Mouse (Mus musculus) layer of hippocampus, postnatal 10 days (tissue): Measurements from ENCODE around the gene Lgi2. TPM values are rescaled to one million over a fixed set of nuclear protein-coding genes. Genes with fewer than 3 reads are reported as not detected.

ENCODE experiments used
- DNase-seq, 2 experiments: peaks; one replicate each; pipeline ENCODE4 v3.0.0; 2021; ENCODE audit warnings: low spot score in 2 of 2
- total RNA-seq, 2 experiments: library from RNA; stranded (reverse); gene quantifications; 2 replicates each; pipeline ENCODE4 v1.2.3; 2021

The Lgi2 gene
- total RNA-seq, 2 experiments from 2014 or later: 36.2 to 40.3 TPM

GRCm38 (mm10) chr5:52539483-52539882, 26.8 kb downstream of the Lgi2 start:
- no peak for DNase-seq

DNA sequence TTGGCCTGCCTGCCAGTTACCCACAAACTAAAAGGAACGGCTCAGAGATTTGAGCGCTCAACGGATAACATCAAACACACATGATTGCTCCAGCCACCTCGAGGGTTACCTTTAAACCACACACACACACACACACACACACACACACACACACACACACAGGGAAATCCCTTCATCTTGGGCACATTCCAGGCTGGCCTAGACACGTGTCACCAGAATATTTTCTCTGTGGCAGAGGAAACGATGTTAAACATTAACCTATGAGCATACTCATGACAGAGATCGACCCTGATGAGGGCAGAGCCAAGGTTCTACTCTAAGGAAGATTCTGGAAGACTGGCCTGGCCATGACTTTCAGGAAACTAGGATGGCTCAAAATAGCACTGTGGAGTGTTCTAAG, 29.2 kb downstream of the Lgi2 start:
- no peak for DNase-seq

GRCm38 (mm10) chr5:52534798-52535590, 31.3 kb downstream of the Lgi2 start:
- no peak for DNase-seq

- no peak for DNase-seq
These were observed 32.6 kb downstream of the Lgi2 start for GRCm38 (mm10) chr5:52533705-52534104.

DNA sequence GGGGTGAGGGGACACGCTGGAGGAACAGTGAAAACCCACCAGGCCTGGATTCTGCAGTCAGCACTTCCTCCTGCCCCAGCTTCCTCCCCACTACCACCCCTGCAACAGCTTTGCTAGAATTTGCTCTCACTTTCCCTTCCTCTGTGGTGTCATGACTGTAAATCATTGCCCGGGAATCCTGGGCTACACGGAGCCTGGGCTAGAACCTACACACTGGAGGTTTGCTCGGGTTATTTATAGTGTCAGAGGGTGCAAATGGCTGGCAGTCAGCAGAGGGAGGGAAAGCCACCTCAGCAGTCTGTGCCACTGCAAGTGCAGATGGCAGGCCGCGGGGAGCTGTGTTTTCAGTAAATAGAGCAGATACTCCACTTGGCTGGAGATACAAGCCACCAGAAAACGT, 37.7 kb downstream of the Lgi2 start:
- peak in 1 of 2 experiments; percentile 26 for DNase-seq

- DNase-seq: no peak
These were observed 39.8 kb downstream of the Lgi2 start for GRCm38 (mm10) chr5:52526324-52526986.

- DNase-seq: peak; percentile 52 to 69
These were observed 42.1 kb downstream of the Lgi2 start for GRCm38 (mm10) chr5:52524207-52524606.

GRCm38 (mm10) chr5:52519921-52520320, 46.3 kb downstream of the Lgi2 start:
- DNase-seq: no peak

GRCm38 (mm10) chr5:52516072-52516476, 50.2 kb downstream of the Lgi2 start:
- DNase-seq: peak; percentile 48 to 49

- DNase-seq: peak; percentile 84 to 85
These were observed 50.8 kb downstream of the Lgi2 start for GRCm38 (mm10) chr5:52515246-52516021.

- no peak for DNase-seq
These were observed 55.2 kb downstream of the Lgi2 start for GRCm38 (mm10) chr5:52511089-52511488.

- DNase-seq: no peak
These were observed 56.8 kb downstream of the Lgi2 start for GRCm38 (mm10) chr5:52509416-52509815.

DNA sequence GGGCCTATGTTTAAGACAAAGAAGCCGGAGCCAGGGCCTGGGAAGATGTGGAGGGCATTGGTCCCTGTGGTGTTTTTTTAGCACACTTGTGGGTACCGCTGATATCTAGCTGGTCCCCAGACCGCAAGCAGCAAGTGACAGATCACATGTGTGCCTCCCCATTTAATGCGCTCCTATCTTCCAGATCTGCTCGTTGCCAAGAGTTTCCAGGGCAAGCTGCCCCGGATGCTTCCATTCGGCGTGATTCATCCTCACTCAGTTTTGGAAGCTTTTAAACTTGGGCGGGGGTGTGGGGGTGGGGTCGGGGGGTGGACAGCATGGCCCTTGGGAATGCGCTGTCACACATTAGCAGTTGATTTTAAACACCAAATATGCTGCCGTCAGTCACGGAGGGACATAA, 61.6 kb downstream of the Lgi2 start:
- DNase-seq: peak; percentile 26 to 27

DNA sequence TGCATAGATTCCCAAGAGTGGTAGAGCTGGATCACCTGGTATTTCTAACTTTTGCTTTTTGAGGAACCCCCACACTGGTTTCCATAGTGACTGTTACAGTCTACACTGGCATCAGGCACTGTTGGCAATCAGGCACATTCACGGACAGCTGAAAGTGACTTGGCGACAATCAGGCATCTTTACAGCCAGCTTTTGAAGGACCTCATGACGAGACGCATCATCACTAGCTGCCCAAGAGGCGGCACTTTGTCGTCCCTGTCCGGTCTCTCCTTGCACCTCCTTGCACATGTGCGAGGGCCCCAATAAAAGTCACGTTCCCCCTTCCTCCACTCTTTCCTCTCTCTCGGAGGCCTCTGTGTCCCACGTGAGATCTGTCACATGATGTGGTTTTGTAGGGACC, 62.1 kb downstream of the Lgi2 start:
- peak; percentile 46 to 54 for DNase-seq

DNA sequence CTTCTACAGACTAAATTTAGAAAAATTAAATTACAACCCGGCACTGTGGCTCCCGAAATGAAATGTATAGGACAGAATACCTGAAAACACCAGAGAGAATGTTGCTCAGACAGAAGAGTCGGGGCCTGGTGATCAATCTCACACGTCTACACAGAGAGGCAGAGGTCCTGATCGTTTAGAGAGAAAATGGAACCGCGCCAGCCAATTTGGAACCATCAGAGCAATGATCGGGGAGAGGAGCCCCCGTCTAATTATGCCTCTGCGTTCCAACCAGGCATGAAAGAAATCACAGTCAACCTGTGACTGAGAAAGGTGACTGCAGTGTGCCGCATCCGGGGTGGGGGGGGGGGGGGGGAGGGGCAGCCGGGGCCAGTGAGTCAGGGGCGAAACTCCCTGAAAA, 70.6 kb downstream of the Lgi2 start:
- DNase-seq: no peak

GRCm38 (mm10) chr5:52491496-52491895, 74.8 kb downstream of the Lgi2 start:
- DNase-seq: no peak

DNA sequence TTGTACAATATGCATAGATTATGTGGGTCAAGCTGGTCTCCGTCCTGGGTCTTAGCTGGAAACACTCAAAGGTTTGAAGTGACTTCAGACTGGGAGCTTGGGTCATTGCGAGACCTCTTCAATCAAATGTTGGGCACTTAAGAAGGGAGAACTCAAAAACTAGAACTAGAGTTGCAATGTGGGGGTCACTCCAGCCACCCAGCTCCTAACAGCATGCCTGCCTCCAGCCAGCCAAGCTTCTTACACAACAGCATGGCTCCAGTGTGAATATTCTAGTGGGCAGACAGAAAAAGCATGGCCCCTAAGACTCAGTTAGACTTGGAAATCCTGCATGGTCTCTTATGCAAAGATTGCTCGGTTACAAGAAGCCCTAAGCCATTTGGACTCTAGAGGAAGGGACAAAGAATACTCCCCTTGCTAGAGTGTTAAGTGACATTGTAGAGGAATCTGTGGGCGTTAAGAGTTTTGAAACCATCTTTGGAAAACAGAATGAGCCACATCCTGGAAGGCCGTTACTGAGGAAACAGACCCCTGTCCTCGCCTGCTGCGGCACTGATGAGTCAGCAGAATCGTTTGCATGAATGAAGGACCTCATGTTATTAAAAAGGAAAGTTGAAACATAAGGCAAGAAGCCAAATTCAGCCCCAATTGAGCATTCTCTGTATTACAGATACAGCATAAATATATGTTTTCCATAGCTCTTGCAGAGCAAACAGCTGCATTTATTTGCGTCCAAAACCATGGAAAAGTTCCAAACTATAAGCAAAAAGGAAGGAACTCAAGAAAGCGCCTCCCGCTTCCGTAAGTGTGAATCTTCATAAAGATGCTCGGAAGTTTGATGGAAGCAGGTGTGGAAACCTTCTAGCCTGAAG, 78.5 kb downstream of the Lgi2 start:
- no peak for DNase-seq
